Mouse (Mus musculus) right cerebral cortex, postnatal 10 days (tissue): ENCODE measurements at regions not wholly inside any gene's neighbourhood (a gene's known extent, or its start where the extent isn't known, plus 50 kb on each side); places are given as distances from the start of the nearest gene placed in this dataset.

Experiments used
- DNase-seq, 2 experiments: peaks; one replicate each; pipeline ENCODE4 v3.0.0; 2021; ENCODE audit warnings: low spot score in 2 of 2

- DNase-seq: no peak
Observed at GRCm38 (mm10) chr2:94590494-94590893, 152.6 kb upstream of the Api5 start.

- no peak for DNase-seq
Observed at GRCm38 (mm10) chr2:94587255-94587654, 149.3 kb upstream of the Api5 start.

GRCm38 (mm10) chr2:94571646-94572045, 133.7 kb upstream of the Api5 start:
- peak; percentile 48 to 52 for DNase-seq

- no peak for DNase-seq
Observed at GRCm38 (mm10) chr2:94541230-94541905, 103.4 kb upstream of the Api5 start.

GRCm38 (mm10) chr2:94536631-94537030, 98.7 kb upstream of the Api5 start:
- no peak for DNase-seq

GRCm38 (mm10) chr2:94531175-94531574, 93.2 kb upstream of the Api5 start:
- DNase-seq: no peak

- DNase-seq: no peak
Observed at GRCm38 (mm10) chr2:94524536-94524935, 86.6 kb upstream of the Api5 start.

- no peak for DNase-seq
Observed at GRCm38 (mm10) chr2:94516866-94517265, 78.9 kb upstream of the Api5 start.

- peak; percentile 57 to 74 for DNase-seq
Observed at GRCm38 (mm10) chr2:94512027-94512426, 74.1 kb upstream of the Api5 start.

- no peak for DNase-seq
Observed at GRCm38 (mm10) chr2:94500649-94501048, 62.7 kb upstream of the Api5 start.

GRCm38 (mm10) chr2:94498516-94498915, 60.6 kb upstream of the Api5 start:
- DNase-seq: no peak
